Mouse (Mus musculus) limb, embryonic 11.5 days (tissue): Measurements from ENCODE around the gene Zfand6. TPM values are rescaled to one million over a fixed set of nuclear protein-coding genes. Genes with fewer than 3 reads are reported as not detected.
A peak's percentile ranks its signal among the peaks of the same experiment; 100 is the strongest.

Experiments used
- ATAC-seq: fragments of 200-750 bp; cut with Nextera tagmentation; 2 replicates; pipeline ENCODE4 v1.8.0; 2017; ENCODE audit warnings: low read depth; ENCODE audit not compliant: insufficient number of reproducible peaks, low FRiP score, low TSS enrichment
- DNase-seq: peaks from one replicate; pipeline ENCODE4 v3.0.0-alpha.2; 2015; ENCODE audit warnings: low spot score
- H3K27ac ChIP-seq: fragments of 300-500 bp; sonication (generic); replicated peaks from 2 replicates; pipeline ENCODE4 v1.5.1; 2014; ENCODE audit warnings: low read depth, mild to moderate bottlenecking, low read length
- H3K27me3 ChIP-seq: fragments of 300-500 bp; sonication (generic); 2 replicates; pipeline ENCODE4 v1.6.1; 2014; ENCODE audit warnings: mild to moderate bottlenecking, low read length, mixed read lengths; ENCODE audit not compliant: control insufficient read depth, insufficient read depth
- H3K36me3 ChIP-seq: fragments of 300-500 bp; sonication (generic); 2 replicates; pipeline ENCODE4 v1.6.1; 2014; ENCODE audit warnings: mild to moderate bottlenecking, low read length, moderate library complexity, mixed read lengths; ENCODE audit not compliant: control insufficient read depth, insufficient read depth
- H3K4me1 ChIP-seq: fragments of 300-500 bp; sonication (generic); 2 replicates; pipeline ENCODE4 v1.6.1; 2014; ENCODE audit warnings: low read length, mixed read lengths; ENCODE audit not compliant: control insufficient read depth, insufficient read depth
- H3K4me2 ChIP-seq: fragments of 300-500 bp; sonication (generic); 2 replicates; pipeline ENCODE4 v1.6.1; 2014; ENCODE audit warnings: low read depth, mild to moderate bottlenecking, moderate library complexity; ENCODE audit not compliant: severe bottlenecking
- H3K4me3 ChIP-seq: fragments of 300-500 bp; sonication (generic); 2 replicates; pipeline ENCODE4 v1.5.1; 2014; ENCODE audit warnings: low read depth, low read length
- H3K9ac ChIP-seq: fragments of 300-500 bp; sonication (generic); 2 replicates; pipeline ENCODE4 v1.6.1; 2014; ENCODE audit warnings: mild to moderate bottlenecking, low read length
- H3K9me3 ChIP-seq: fragments of 300-500 bp; sonication (generic); 2 replicates; pipeline ENCODE4 v1.6.1; 2016; ENCODE audit warnings: low read length; ENCODE audit not compliant: control insufficient read depth
- WGBS: fragments of 180-500 bp; shearing (Covaris S2); extraction: QIAGEN DNeasy Blood & Tissue Kit; methylation state at CpG from one replicate; pipeline ENCODE4 v1.1.7; 2014; 5-methylcytosine and 5-hydroxymethylcytosine counted together
- polyA plus RNA-seq: library from polyadenylated mRNA; unstranded; fragments of >200 nt; fragmentation: Nextera tagmentation; extraction: Ambion mirVana; gene quantifications from 2 replicates; pipeline ENCODE4 v1.2.1, GENCODE M21; 2014

The Zfand6 gene
- polyA plus RNA-seq: 197 and 215 TPM in 2 replicates

- Histone ChIP-seq H3K36me3 (no peaks in the 10 kb centered on the region), H3K9ac (peak within 1 kb of the TSS; percentile 69), H3K4me1 (no peaks in the 10 kb centered on the region), H3K4me3 (peak within 1 kb of the TSS; percentile 61), H3K27ac (peak within 1 kb of the TSS; percentile 84), H3K27me3 (no peaks in the 10 kb centered on the region), H3K9me3 (no peaks in the 10 kb centered on the region), H3K4me2 (peak within 1 kb of the TSS; percentile 64)
- WGBS: under 1% methylated on average over 76 of the region's 87 CpGs
- peak; percentile 98 for ATAC-seq
- peak; percentile 98 for DNase-seq
Observed at GRCm38 (mm10) chr7:84689251-84690100, at the start of gene Zfand6. Gene Zfand6, minus strand, starts transcription at chr7:84689959.

- 81% methylated on average over 2 of the region's 2 CpGs for WGBS
- H3K27ac ChIP-seq: no peak overlapping the region
- ATAC-seq: no peak
- no peak overlapping the region for H3K4me2 ChIP-seq
- no peak overlapping the region for H3K4me3 ChIP-seq
- no peaks in the 10 kb centered on the region for H3K36me3 ChIP-seq
- no peaks in the 10 kb centered on the region for H3K27me3 ChIP-seq
- H3K9ac ChIP-seq: no peak overlapping the region
- H3K9me3 ChIP-seq: no peaks in the 10 kb centered on the region
- no peak for DNase-seq
- H3K4me1 ChIP-seq: no peaks in the 10 kb centered on the region
Observed at GRCm38 (mm10) chr7:84736803-84737202, 47.0 kb upstream of the Zfand6 start.

DNA sequence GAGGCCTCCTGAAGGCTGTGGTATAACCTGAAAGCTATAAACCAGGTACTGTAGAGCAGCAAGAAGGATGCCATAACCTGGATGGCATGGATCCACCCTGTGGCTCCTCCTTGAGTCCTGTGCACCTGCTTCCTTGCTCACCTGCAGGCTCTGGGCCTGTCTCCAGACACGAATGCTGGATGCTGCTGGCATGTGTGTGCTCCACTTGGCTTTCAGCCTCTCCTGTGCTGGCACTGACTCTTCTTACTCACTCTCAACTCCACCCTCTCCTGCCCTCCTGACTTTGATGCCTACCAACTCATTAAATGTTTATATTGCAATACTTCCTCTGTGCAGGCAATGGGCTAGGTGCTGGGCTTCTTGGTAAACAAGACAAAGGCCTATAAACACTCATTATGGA, 43.3 kb upstream of the Zfand6 start:
- Histone ChIP-seq H3K27ac (no peak overlapping the region), H3K4me2 (no peak overlapping the region), H3K9ac (no peak overlapping the region), H3K4me3 (no peak overlapping the region), H3K36me3 (no peaks in the 10 kb centered on the region), H3K9me3 (no peaks in the 10 kb centered on the region), H3K27me3 (no peaks in the 10 kb centered on the region), H3K4me1 (no peaks in the 10 kb centered on the region)
- WGBS: 53% methylated on average over 1 of the region's 1 CpGs
- ATAC-seq: no peak
- DNase-seq: no peak

- 100% methylated on average over 1 of the region's 1 CpGs for WGBS
- ATAC-seq: no peak
- no peak overlapping the region for H3K4me3 ChIP-seq
Observed at GRCm38 (mm10) chr7:84732052-84732451, 42.3 kb upstream of the Zfand6 start.

GRCm38 (mm10) chr7:84731076-84731475, 41.3 kb upstream of the Zfand6 start:
- 57% methylated on average over 3 of the region's 3 CpGs for WGBS
- Histone ChIP-seq H3K9ac (no peak overlapping the region), H3K4me1 (no peaks in the 10 kb centered on the region), H3K4me3 (no peak overlapping the region), H3K27ac (no peak overlapping the region), H3K9me3 (no peaks in the 10 kb centered on the region), H3K4me2 (no peak overlapping the region), H3K36me3 (no peaks in the 10 kb centered on the region), H3K27me3 (no peaks in the 10 kb centered on the region)
- ATAC-seq (no peak), DNase-seq (no peak)

More at GRCm38 (mm10) chr7:84732052-84732451, 42.3 kb upstream of the Zfand6 start:
- DNase-seq: no peak
- H3K36me3 ChIP-seq: no peaks in the 10 kb centered on the region
- H3K9ac ChIP-seq: no peak overlapping the region
- no peaks in the 10 kb centered on the region for H3K27me3 ChIP-seq
- no peak overlapping the region for H3K27ac ChIP-seq
- no peaks in the 10 kb centered on the region for H3K9me3 ChIP-seq
- H3K4me1 ChIP-seq: no peaks in the 10 kb centered on the region
- no peak overlapping the region for H3K4me2 ChIP-seq

- WGBS: 71% methylated on average over 7 of the region's 7 CpGs
- no peaks in the 10 kb centered on the region for H3K27me3 ChIP-seq
- no peak overlapping the region for H3K9ac ChIP-seq
- no peak overlapping the region for H3K4me2 ChIP-seq
- DNase-seq (no peak), ATAC-seq (no peak)
- no peaks in the 10 kb centered on the region for H3K4me1 ChIP-seq
- H3K4me3 ChIP-seq: no peak overlapping the region
- H3K27ac ChIP-seq: no peak overlapping the region
- H3K36me3 ChIP-seq: no peaks in the 10 kb centered on the region
- no peaks in the 10 kb centered on the region for H3K9me3 ChIP-seq
Observed at GRCm38 (mm10) chr7:84722804-84723459, 33.2 kb upstream of the Zfand6 start.

DNA sequence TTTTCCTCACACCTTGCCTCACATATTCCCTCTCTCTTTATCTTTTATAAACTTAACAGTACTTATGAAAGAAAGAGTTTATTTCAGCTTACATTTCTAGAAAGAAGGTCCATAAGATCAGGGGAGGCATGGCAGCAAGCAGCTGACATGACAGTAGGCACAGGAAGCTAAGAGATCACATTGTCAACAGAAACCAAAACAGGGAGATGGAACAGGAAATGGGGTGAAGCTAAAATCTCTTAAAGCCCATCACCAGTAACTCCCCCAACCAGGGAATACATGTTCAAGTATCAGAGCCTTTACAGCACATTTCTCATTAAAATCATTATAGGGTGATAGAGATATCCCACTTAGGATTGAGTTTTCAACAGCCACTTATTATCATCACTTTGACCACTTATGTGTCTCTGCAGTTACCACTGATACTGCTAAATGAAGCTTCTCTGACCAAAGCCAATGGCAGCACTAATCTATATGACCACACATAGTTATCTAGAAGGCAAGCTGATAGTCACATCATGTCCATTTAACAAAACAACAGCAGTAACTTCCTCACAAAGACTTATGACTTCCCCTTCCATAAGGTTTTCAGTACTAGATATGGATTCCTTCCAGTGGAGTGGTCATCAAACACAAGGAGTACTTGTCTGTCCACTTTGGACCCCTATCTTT, 20.7 kb upstream of the Zfand6 start:
- Histone ChIP-seq H3K4me1 (no peaks in the 10 kb centered on the region), H3K27ac (no peak overlapping the region), H3K4me2 (no peak overlapping the region), H3K9ac (no peak overlapping the region), H3K4me3 (no peak overlapping the region), H3K9me3 (no peaks in the 10 kb centered on the region), H3K36me3 (no peaks in the 10 kb centered on the region), H3K27me3 (no peaks in the 10 kb centered on the region)
- no peak for ATAC-seq
- no peak for DNase-seq

- Histone ChIP-seq H3K4me3 (no peak overlapping the region), H3K9ac (no peak overlapping the region), H3K4me2 (no peak overlapping the region), H3K4me1 (no peaks in the 10 kb centered on the region), H3K27me3 (no peaks in the 10 kb centered on the region), H3K27ac (no peak overlapping the region), H3K9me3 (no peaks in the 10 kb centered on the region), H3K36me3 (no peaks in the 10 kb centered on the region)
- 93% methylated on average over 3 of the region's 3 CpGs for WGBS
- DNase-seq (no peak), ATAC-seq (no peak)
Observed at GRCm38 (mm10) chr7:84706877-84707276, 17.1 kb upstream of the Zfand6 start.
